Mouse (Mus musculus): ENCODE measurements around the gene Dlgap4. TPM values are rescaled to one million over a fixed set of nuclear protein-coding genes. Genes with fewer than 3 reads are reported as not detected.
"Not testable (repeated sequence)": the region's sequence is repeated elsewhere in the genome, so short reads cannot be mapped to it uniquely, and the experiment has no call there.

Gene Dlgap4
- polyA plus RNA-seq, 1 experiment = 98.2 TPM

DNA sequence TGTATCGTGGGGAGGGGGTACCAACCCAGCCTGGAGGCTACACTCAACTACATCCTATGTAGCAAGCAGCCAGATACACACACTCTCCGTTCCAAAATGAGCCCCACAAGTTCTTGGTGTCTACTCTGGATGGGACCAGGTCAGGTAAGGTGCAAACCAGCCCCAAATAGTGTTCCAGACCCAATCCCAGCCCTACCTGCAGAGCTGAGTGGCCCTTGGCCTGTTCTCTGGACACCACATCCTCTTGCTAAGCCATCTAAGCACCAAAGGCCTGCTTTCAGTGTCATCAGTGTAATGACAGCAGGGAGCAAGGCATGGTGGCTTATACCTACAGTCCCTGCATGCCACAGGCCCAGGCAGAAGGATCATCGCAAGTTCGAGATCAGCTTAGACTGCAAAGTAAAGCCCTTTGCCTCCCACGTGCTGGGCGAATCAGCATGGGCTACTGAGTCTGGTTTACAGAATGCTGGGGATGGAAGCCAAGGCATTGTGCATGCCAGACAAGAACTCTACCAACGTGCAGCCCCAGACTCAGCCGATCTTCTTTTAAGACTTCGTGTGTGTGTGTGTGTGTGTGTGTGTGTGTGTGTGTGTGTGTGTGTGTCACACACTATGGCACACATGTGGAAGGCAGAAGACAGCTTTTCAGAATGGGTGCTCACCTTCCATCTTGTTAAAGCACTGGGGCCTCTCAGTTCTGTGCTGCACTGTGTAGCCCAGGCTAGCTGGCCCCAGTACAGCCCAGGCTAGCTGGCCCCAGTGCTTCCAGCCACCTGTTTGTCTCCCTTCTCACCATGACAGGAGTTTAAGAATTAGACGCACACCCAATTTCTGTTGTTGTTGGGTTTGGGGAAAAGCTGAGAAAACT is 169.2 kb downstream of the Dlgap4 start:
- Histone ChIP-seq H3K27ac (ENCODE audit: control insufficient read depth, insufficient read depth, low read length) (no peak overlapping the region), H3K4me3 (ENCODE audit: control insufficient read depth, insufficient read depth, low read length) (no peak overlapping the region), H3K4me1 (replicated peaks; ENCODE audit: control insufficient read depth, insufficient read depth, low read length) (no peaks in the 10 kb centered on the region), H3K27me3 (ENCODE audit: control insufficient read depth, insufficient read depth, low read length) (no peaks in the 10 kb centered on the region), H3K36me3 (ENCODE audit: control insufficient read depth, insufficient read depth, low read length) (no peaks in the 10 kb centered on the region)
- WGBS = 90% methylated on average over 10 of the region's 10 CpGs
- TF ChIP-seq CTCF (IDR thresholded peaks at IDR 0.05; ENCODE audit: borderline replicate concordance, control insufficient read depth, extremely low read depth, insufficient read depth, low read length, poor library complexity) = no peak
- no peak for TF ChIP-seq POLR2A (IDR thresholded peaks at IDR 0.05; ENCODE audit: control insufficient read depth, extremely low read depth, insufficient read depth, low read length, poor library complexity)
- no peak for DNase-seq

DNA sequence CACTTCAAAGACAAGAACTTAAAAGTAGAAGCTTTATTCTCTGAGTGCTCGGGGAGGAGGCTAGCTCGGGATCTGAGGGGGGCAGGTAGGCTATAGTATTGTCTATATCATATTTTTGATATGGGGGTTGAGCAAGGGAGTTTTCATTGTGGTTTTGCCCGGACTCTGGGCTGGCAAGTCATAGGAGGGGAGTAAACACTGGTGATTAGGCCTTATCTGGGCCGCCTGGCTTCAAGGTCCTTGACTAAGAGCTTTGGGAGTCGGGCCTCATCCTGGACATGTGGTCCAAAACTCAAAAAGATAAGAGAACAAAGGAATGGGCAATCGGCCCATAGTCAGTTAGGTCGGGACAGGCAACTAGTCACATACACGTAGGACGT is 169.8 kb downstream of the Dlgap4 start:
- Histone ChIP-seq H3K27ac (ENCODE audit: control insufficient read depth, insufficient read depth, low read length) (no peak overlapping the region), H3K27me3 (ENCODE audit: control insufficient read depth, insufficient read depth, low read length) (no peaks in the 10 kb centered on the region), H3K4me3 (ENCODE audit: control insufficient read depth, insufficient read depth, low read length) (no peak overlapping the region), H3K36me3 (ENCODE audit: control insufficient read depth, insufficient read depth, low read length) (no peaks in the 10 kb centered on the region), H3K4me1 (replicated peaks; ENCODE audit: control insufficient read depth, insufficient read depth, low read length) (no peaks in the 10 kb centered on the region)
- TF ChIP-seq CTCF (IDR thresholded peaks at IDR 0.05; ENCODE audit: borderline replicate concordance, control insufficient read depth, extremely low read depth, insufficient read depth, low read length, poor library complexity) = no peak
- no peak for TF ChIP-seq POLR2A (IDR thresholded peaks at IDR 0.05; ENCODE audit: control insufficient read depth, extremely low read depth, insufficient read depth, low read length, poor library complexity)
- 79% methylated on average over 9 of the region's 9 CpGs for WGBS
- no peak for DNase-seq

- no peak overlapping the region for H3K4me3 ChIP-seq (ENCODE audit: control insufficient read depth, insufficient read depth, low read length)
- H3K4me1 ChIP-seq (replicated peaks; ENCODE audit: control insufficient read depth, insufficient read depth, low read length) = no peaks in the 10 kb centered on the region
- TF ChIP-seq CTCF (IDR thresholded peaks at IDR 0.05; ENCODE audit: borderline replicate concordance, control insufficient read depth, extremely low read depth, insufficient read depth, low read length, poor library complexity) (no peak), POLR2A (IDR thresholded peaks at IDR 0.05; ENCODE audit: control insufficient read depth, extremely low read depth, insufficient read depth, low read length, poor library complexity) (no peak)
- no peak overlapping the region for H3K27ac ChIP-seq (ENCODE audit: control insufficient read depth, insufficient read depth, low read length)
- DNase-seq = no peak
- no peaks in the 10 kb centered on the region for H3K27me3 ChIP-seq (ENCODE audit: control insufficient read depth, insufficient read depth, low read length)
- 86% methylated on average over 7 of the region's 7 CpGs for WGBS
- no peaks in the 10 kb centered on the region for H3K36me3 ChIP-seq (ENCODE audit: control insufficient read depth, insufficient read depth, low read length)
These were observed 170.6 kb downstream of the Dlgap4 start for GRCm38 (mm10) chr2:156784016-156784585.

- Histone ChIP-seq H3K4me3 (ENCODE audit: control insufficient read depth, insufficient read depth, low read length) (no peak overlapping the region), H3K36me3 (ENCODE audit: control insufficient read depth, insufficient read depth, low read length) (no peaks in the 10 kb centered on the region), H3K4me1 (replicated peaks; ENCODE audit: control insufficient read depth, insufficient read depth, low read length) (no peaks in the 10 kb centered on the region), H3K27ac (ENCODE audit: control insufficient read depth, insufficient read depth, low read length) (no peak overlapping the region), H3K27me3 (ENCODE audit: control insufficient read depth, insufficient read depth, low read length) (no peaks in the 10 kb centered on the region)
- TF ChIP-seq POLR2A (IDR thresholded peaks at IDR 0.05; ENCODE audit: control insufficient read depth, extremely low read depth, insufficient read depth, low read length, poor library complexity) (no peak), CTCF (IDR thresholded peaks at IDR 0.05; ENCODE audit: borderline replicate concordance, control insufficient read depth, extremely low read depth, insufficient read depth, low read length, poor library complexity) (no peak)
- DNase-seq = no peak
- 93% methylated on average over 2 of the region's 2 CpGs for WGBS
These were observed 171.4 kb downstream of the Dlgap4 start for GRCm38 (mm10) chr2:156784891-156785290.

GRCm38 (mm10) chr2:156786369-156786768 is 172.9 kb downstream of the Dlgap4 start:
- not testable (repeated sequence) for H3K4me3 ChIP-seq (ENCODE audit: control insufficient read depth, insufficient read depth, low read length); DNase-seq; H3K4me1 ChIP-seq (replicated peaks; ENCODE audit: control insufficient read depth, insufficient read depth, low read length); H3K36me3 ChIP-seq (ENCODE audit: control insufficient read depth, insufficient read depth, low read length); H3K27ac ChIP-seq (ENCODE audit: control insufficient read depth, insufficient read depth, low read length); H3K27me3 ChIP-seq (ENCODE audit: control insufficient read depth, insufficient read depth, low read length)

- Histone ChIP-seq H3K27me3 (ENCODE audit: control insufficient read depth, insufficient read depth, low read length) (no peaks in the 10 kb centered on the region), H3K27ac (ENCODE audit: control insufficient read depth, insufficient read depth, low read length) (no peak overlapping the region), H3K4me1 (replicated peaks; ENCODE audit: control insufficient read depth, insufficient read depth, low read length) (no peaks in the 10 kb centered on the region), H3K4me3 (ENCODE audit: control insufficient read depth, insufficient read depth, low read length) (no peak overlapping the region), H3K36me3 (ENCODE audit: control insufficient read depth, insufficient read depth, low read length) (no peaks in the 10 kb centered on the region)
- TF ChIP-seq POLR2A (IDR thresholded peaks at IDR 0.05; ENCODE audit: control insufficient read depth, extremely low read depth, insufficient read depth, low read length, poor library complexity) (no peak), CTCF (IDR thresholded peaks at IDR 0.05; ENCODE audit: borderline replicate concordance, control insufficient read depth, extremely low read depth, insufficient read depth, low read length, poor library complexity) (no peak)
- no peak for DNase-seq
- 94% methylated on average over 5 of the region's 5 CpGs for WGBS
These were observed 173.7 kb downstream of the Dlgap4 start for GRCm38 (mm10) chr2:156787090-156787775.

Measured in thymus, adult 2 months (tissue).